In genomic region chr4:77259250-77259971, GRCm38 (mm10) we compare ENCODE assay signal across 7 mouse cellular contexts.
DNase-seq lines count a peak whose midpoint lies in the region; ATAC-seq and TF ChIP-seq lines count a peak whose summit lies in the region.

No protein-coding gene starts in this region.

- intact Hi-C loops in heart, postnatal 25 days (cut with DNase I) = no loop called here

- no peak for TF ChIP-seq CTCF in stomach, postnatal 0 days (IDR thresholded peaks at IDR 0.05; ENCODE audit: low read depth)

- peak; percentile 65 for ATAC-seq in heart, embryonic 16.5 days (replicated peaks; ENCODE audit: extremely low read depth, insufficient read depth, low FRiP score)
- ATAC-seq in stomach, postnatal 0 days (ENCODE audit: low FRiP score, low TSS enrichment) = peak; percentile 32; the same call in 1 of the 2 replicates

- H3K9ac ChIP-seq in heart, embryonic 16.5 days (ENCODE audit: low read length) = no peak overlapping the region
- H3K9ac ChIP-seq in stomach, postnatal 0 days (ENCODE audit: low read length) = no peak overlapping the region

- H3K4me2 ChIP-seq in heart, embryonic 16.5 days (ENCODE audit: low read depth, low read length) = peak overlapping the region; percentile 55
- 0 out of 2 replicates have a peak overlapping the region, but pooled peaks have one; percentile 1 for H3K4me2 ChIP-seq in stomach, postnatal 0 days (replicated peaks; ENCODE audit: low read depth)

- no peaks in the 10 kb centered on the region for H3K9me3 ChIP-seq in heart, embryonic 16.5 days (replicated peaks; ENCODE audit: control insufficient read depth, low read length)
- no peaks in the 10 kb centered on the region for H3K9me3 ChIP-seq in stomach, postnatal 0 days (ENCODE audit: control insufficient read depth, low read length)

- no peak overlapping the region for H3K4me3 ChIP-seq in heart, embryonic 16.5 days (ENCODE audit: low read length)
- no peak overlapping the region for H3K4me3 ChIP-seq in stomach, postnatal 0 days (ENCODE audit: low read depth, low read length)

- TF ChIP-seq EP300 in stomach, postnatal 0 days (optimal IDR thresholded peaks at IDR 0.05) = no peak

- no peaks in the 10 kb centered on the region for H3K36me3 ChIP-seq in heart, embryonic 16.5 days (ENCODE audit: control insufficient read depth, insufficient read depth)
- no peaks in the 10 kb centered on the region for H3K36me3 ChIP-seq in stomach, postnatal 0 days (ENCODE audit: control insufficient read depth, insufficient read depth, low read length)

- no peak overlapping the region for H3K27ac ChIP-seq in heart, embryonic 16.5 days (ENCODE audit: low read length)
- no peak overlapping the region for H3K27ac ChIP-seq in stomach, postnatal 0 days (replicated peaks)

- H3K27me3 ChIP-seq in heart, embryonic 16.5 days (ENCODE audit: control insufficient read depth, insufficient read depth, low read length) = no peaks in the 10 kb centered on the region
- no peaks in the 10 kb centered on the region for H3K27me3 ChIP-seq in stomach, postnatal 0 days (ENCODE audit: control insufficient read depth, insufficient read depth, low read length)

- peaks cover 6% of the 10 kb centered on the region; the same call in 1 of the 2 replicates for H3K4me1 ChIP-seq in heart, embryonic 16.5 days (ENCODE audit: control insufficient read depth, insufficient read depth, low read length)
- H3K4me1 ChIP-seq in stomach, postnatal 0 days (replicated peaks; ENCODE audit: control insufficient read depth, insufficient read depth) = no peaks in the 10 kb centered on the region

- DNase-seq in heart, postnatal 25 days (ENCODE audit: low spot score) = no peak
- peak; percentile 0 for DNase-seq in ovary, postnatal 14 days (ENCODE audit: low spot score)
- DNase-seq in ovary, postnatal 36 days (ENCODE audit: low spot score) = no peak
- DNase-seq in kidney, adult 9 months = peak; percentile 20
- DNase-seq in stomach, postnatal 0 days (ENCODE audit: low spot score) = peak; percentile 17
- no peak for DNase-seq in spleen, adult 12 weeks (ENCODE audit: low spot score)

- WGBS in heart, embryonic 16.5 days = 32% methylated on average over 8 of the region's 8 CpGs
- WGBS in stomach, postnatal 0 days = 33% methylated on average over 8 of the region's 8 CpGs

Comparison
In these comparisons a context has a peak if more than half of its experiments do, and no peak if none do; other contexts are left out.
1. DNase-seq: peak in ovary, postnatal 14 days (single experiment), kidney, adult 9 months (single experiment) and stomach, postnatal 0 days (single experiment); none in heart, postnatal 25 days (single experiment), ovary, postnatal 36 days (single experiment) and spleen, adult 12 weeks (single experiment).